Mouse (Mus musculus) G1E (cell line): ENCODE results near the gene Stag3. TPM values are rescaled to one million over a fixed set of nuclear protein-coding genes. Genes with fewer than 3 reads are reported as not detected.

Source experiments
- ATAC-seq: 2 replicates; pipeline ENCODE4 v1.8.0; 2016; ENCODE audit warnings: mild to moderate bottlenecking; ENCODE audit not compliant: insufficient number of reproducible peaks, poor library complexity, low FRiP score, severe bottlenecking; ENCODE audit errors: extremely low read depth
- DNase-seq: peaks from one replicate; pipeline ENCODE4 v3.0.0; 2012; ENCODE audit warnings: low spot score
- H3K27me3 ChIP-seq: 2 replicates; pipeline ENCODE4 v1.6.1; 2012; ENCODE audit warnings: mild to moderate bottlenecking, low read length, inconsistent platforms; ENCODE audit not compliant: insufficient read depth
- H3K36me3 ChIP-seq: replicated peaks from 2 replicates; pipeline ENCODE3; 2012; ENCODE audit warnings: mild to moderate bottlenecking, inconsistent platforms
- H3K4me1 ChIP-seq: 2 replicates; pipeline ENCODE4 v1.6.1; 2012; ENCODE audit warnings: low read depth, low read length, inconsistent platforms, mixed read lengths; ENCODE audit not compliant: insufficient read depth
- H3K4me3 ChIP-seq: 2 replicates; pipeline ENCODE4 v1.5.1; 2012; ENCODE audit warnings: low read depth, mild to moderate bottlenecking, inconsistent platforms, low read length, moderate library complexity, mixed read lengths
- H3K9me3 ChIP-seq: replicated peaks from 2 replicates; pipeline ENCODE4 v1.6.1; 2012; ENCODE audit warnings: inconsistent platforms
- CTCF ChIP-seq: IDR thresholded peaks from 2 replicates; pipeline ENCODE4 v1.5.1; 2012; ENCODE audit warnings: low read depth, low read length, inconsistent platforms, mixed read lengths
- GATA1 ChIP-seq: IDR thresholded peaks from 2 replicates; pipeline ENCODE4 v1.6.1; 2012; ENCODE audit warnings: borderline replicate concordance, low read length, inconsistent platforms, mixed read lengths
- GATA2 ChIP-seq: IDR thresholded peaks from 2 replicates; pipeline ENCODE4 v1.6.1; 2012; ENCODE audit warnings: low read depth, low read length, inconsistent platforms, borderline replicate concordance
- POLR2AphosphoS5 ChIP-seq: IDR thresholded peaks from 2 replicates; pipeline ENCODE4 v1.6.1; 2012; ENCODE audit warnings: low read depth, low read length, inconsistent platforms; ENCODE audit not compliant: insufficient replicate concordance
- TAL1 ChIP-seq: conservative IDR thresholded peaks from 2 replicates; pipeline ENCODE4 v1.6.1; 2012; ENCODE audit warnings: low read depth, low read length, inconsistent platforms, mixed read lengths
- polyA plus RNA-seq: library from polyadenylated mRNA; stranded (reverse); fragments of >175 nt; gene quantifications from 2 replicates; pipeline ENCODE4 v1.2.3, GENCODE M21; 2012
- total RNA-seq, 2 experiments: library from RNA; stranded (forward) in 1 of 2; stranded (reverse) in 1 of 2; fragments of 200-1000 nt in 1 of 2; fragments of >200 nt in 1 of 2; fragmentation: Nextera tagmentation in 1 of 2; gene quantifications; 2 replicates each; pipeline ENCODE4 v1.2.3; 2014 to 2017

Gene Stag3
- total and polyA plus RNA-seq, 3 experiments, result 0.44 to 3.8 TPM; not detected in 1

GRCm38 (mm10) chr5:138255353-138256093, 24.5 kb upstream of the Stag3 start, which contains the start of gene Lamtor4:
Gene Lamtor4, plus strand, starts transcription at chr5:138255482.
- peak; percentile 93 for ATAC-seq
- Histone ChIP-seq H3K4me1 (peaks cover 59% of the 10 kb centered on the region), H3K27me3 (0 out of 2 replicates have a peak, but pooled peaks cover 4% of the 10 kb centered on the region), H3K36me3 (peaks cover 43% of the 10 kb centered on the region), H3K4me3 (peak within 1 kb of the TSS; percentile 74), H3K9me3 (0 out of 2 replicates have a peak, but pooled peaks cover 3% of the 10 kb centered on the region)
- DNase-seq, result peak; percentile 95
- TF ChIP-seq GATA1 (no peak), POLR2AphosphoS5 (no peak), GATA2 (no peak), TAL1 (no peak), CTCF (no peak)

GRCm38 (mm10) chr5:138256094-138256467, 24.0 kb upstream of the Stag3 start:
- Histone ChIP-seq H3K27me3 (0 out of 2 replicates have a peak, but pooled peaks cover 2% of the 10 kb centered on the region), H3K36me3 (peaks cover 46% of the 10 kb centered on the region), H3K9me3 (0 out of 2 replicates have a peak, but pooled peaks cover 3% of the 10 kb centered on the region), H3K4me3 (peak overlapping the region; percentile 74), H3K4me1 (peaks cover 64% of the 10 kb centered on the region)
- DNase-seq (no peak), ATAC-seq (no peak; the same call in 1 of the 2 replicates)
- TF ChIP-seq TAL1 (no peak), CTCF (no peak), POLR2AphosphoS5 (no peak), GATA2 (no peak), GATA1 (no peak)

- H3K9me3 ChIP-seq, result 0 out of 2 replicates have a peak, but pooled peaks cover 3% of the 10 kb centered on the region
- no peak overlapping the region; the same call in 1 of the 2 replicates for H3K4me3 ChIP-seq
- H3K4me1 ChIP-seq, result peaks cover 74% of the 10 kb centered on the region
- peaks cover 56% of the 10 kb centered on the region for H3K36me3 ChIP-seq
- no peaks in the 10 kb centered on the region for H3K27me3 ChIP-seq
- ATAC-seq (no peak), DNase-seq (no peak)
- TF ChIP-seq GATA1, result no peak
- TF ChIP-seq CTCF, result no peak
- TF ChIP-seq GATA2, result no peak
- no peak for TF ChIP-seq POLR2AphosphoS5
- TF ChIP-seq TAL1, result no peak
These were observed 23.0 kb upstream of the Stag3 start for GRCm38 (mm10) chr5:138256966-138257584.

GRCm38 (mm10) chr5:138257585-138257978, 22.5 kb upstream of the Stag3 start:
- ATAC-seq (no peak), DNase-seq (no peak)
- no peak overlapping the region; the same call in 1 of the 2 replicates for H3K4me3 ChIP-seq
- 0 out of 2 replicates have a peak, but pooled peaks cover 3% of the 10 kb centered on the region for H3K9me3 ChIP-seq
- H3K4me1 ChIP-seq, result peaks cover 80% of the 10 kb centered on the region
- peaks cover 61% of the 10 kb centered on the region for H3K36me3 ChIP-seq
- TF ChIP-seq GATA1 (no peak), GATA2 (no peak), POLR2AphosphoS5 (no peak), TAL1 (no peak), CTCF (no peak)
- no peaks in the 10 kb centered on the region for H3K27me3 ChIP-seq

GRCm38 (mm10) chr5:138258078-138258477, 22.0 kb upstream of the Stag3 start:
- peaks cover 84% of the 10 kb centered on the region for H3K4me1 ChIP-seq
- peaks cover 65% of the 10 kb centered on the region for H3K36me3 ChIP-seq
- no peaks in the 10 kb centered on the region for H3K27me3 ChIP-seq

GRCm38 (mm10) chr5:138258542-138258941, 21.5 kb upstream of the Stag3 start:
- ATAC-seq, result no peak

More at GRCm38 (mm10) chr5:138258078-138258477, 22.0 kb upstream of the Stag3 start:
- DNase-seq (no peak), ATAC-seq (no peak)
- 0 out of 2 replicates have a peak, but pooled peaks cover under 1% of the 10 kb centered on the region for H3K9me3 ChIP-seq
- TF ChIP-seq GATA2 (no peak), GATA1 (no peak), TAL1 (no peak), POLR2AphosphoS5 (no peak), CTCF (no peak)
- no peak overlapping the region; the same call in 1 of the 2 replicates for H3K4me3 ChIP-seq

More at GRCm38 (mm10) chr5:138258542-138258941, 21.5 kb upstream of the Stag3 start:
- Histone ChIP-seq H3K36me3 (peaks cover 65% of the 10 kb centered on the region), H3K4me1 (peaks cover 86% of the 10 kb centered on the region), H3K27me3 (no peaks in the 10 kb centered on the region), H3K4me3 (peak overlapping the region; percentile 69; the same call in 1 of the 2 replicates), H3K9me3 (no peaks in the 10 kb centered on the region)
- no peak for DNase-seq
- TF ChIP-seq CTCF (no peak), TAL1 (no peak), GATA2 (no peak), GATA1 (no peak), POLR2AphosphoS5 (no peak)
